8 mouse cellular contexts compared by ENCODE assay signal in genomic region chr2:119018391-119019122, GRCm38 (mm10). TPM values are rescaled to one million over a fixed set of nuclear protein-coding genes. Genes with fewer than 3 reads are reported as not detected.
DNase-seq lines count a peak whose midpoint lies in the region; ATAC-seq and TF ChIP-seq lines count a peak whose summit lies in the region.

No protein-coding gene starts in this region.

- no peak for TF ChIP-seq CTCF in lung, postnatal 0 days (IDR thresholded peaks at IDR 0.05)
- no peak for TF ChIP-seq CTCF in lung, adult 2 months (IDR thresholded peaks at IDR 0.05; ENCODE audit: insufficient read depth, low read length)

- WGBS in lung, postnatal 0 days, result 40% methylated on average over 22 of the region's 22 CpGs
- 56% methylated on average over 22 of the region's 22 CpGs for WGBS in lung, adult 2 months
- WGBS in hindbrain, embryonic 15.5 days, result 48% methylated on average over 22 of the region's 22 CpGs
- WGBS in neural tube, embryonic 14.5 days, result 46% methylated on average over 22 of the region's 22 CpGs

- intact Hi-C loops in gastrocnemius, postnatal 14 days (cut with DNase I; ENCODE audit: low total_unique reads), result no loop called here
- intact Hi-C loops in left cerebral cortex, postnatal 36 days (cut with DNase I), result no loop called here

- peak; percentile 63 for ATAC-seq in lung, postnatal 0 days
- ATAC-seq in hindbrain, embryonic 15.5 days (ENCODE audit: low FRiP score, low read depth), result peak; percentile 75; the same call in 1 of the 2 replicates
- peak; percentile 83 for ATAC-seq in neural tube, embryonic 14.5 days (ENCODE audit: low read depth)

- peaks cover 8% of the 10 kb centered on the region; the same call in 1 of the 2 replicates for H3K36me3 ChIP-seq in lung, postnatal 0 days (ENCODE audit: insufficient read depth, low read length)
- peaks cover 25% of the 10 kb centered on the region for H3K36me3 ChIP-seq in hindbrain, embryonic 15.5 days
- H3K36me3 ChIP-seq in neural tube, embryonic 14.5 days (ENCODE audit: control insufficient read depth, insufficient read depth, low read length), result peaks cover 14% of the 10 kb centered on the region; the same call in 1 of the 2 replicates

- no peak for TF ChIP-seq POLR2A in lung, adult 2 months (IDR thresholded peaks at IDR 0.05; ENCODE audit: borderline replicate concordance, extremely low read depth, low read depth, low read length)

- no peak overlapping the region for H3K4me2 ChIP-seq in lung, postnatal 0 days (replicated peaks; ENCODE audit: low read depth, low read length)
- H3K4me2 ChIP-seq in hindbrain, embryonic 15.5 days, result peak overlapping the region; percentile 35
- H3K4me2 ChIP-seq in neural tube, embryonic 14.5 days (ENCODE audit: low read depth, low read length), result peak overlapping the region; percentile 22; the same call in 1 of the 2 replicates

- no peak overlapping the region for H3K4me3 ChIP-seq in lung, postnatal 0 days (ENCODE audit: low read depth, low read length)
- no peak overlapping the region for H3K4me3 ChIP-seq in lung, adult 2 months (replicated peaks; ENCODE audit: extremely low read depth, low read depth, low read length)
- H3K4me3 ChIP-seq in hindbrain, embryonic 15.5 days, result 0 out of 2 replicates have a peak overlapping the region, but pooled peaks have one; percentile 2
- H3K4me3 ChIP-seq in neural tube, embryonic 14.5 days (ENCODE audit: low read depth, low read length), result no peak overlapping the region

- no peaks in the 10 kb centered on the region for H3K27me3 ChIP-seq in lung, postnatal 0 days (replicated peaks; ENCODE audit: insufficient read depth, low read length)
- H3K27me3 ChIP-seq in hindbrain, embryonic 15.5 days, result no peaks in the 10 kb centered on the region
- no peaks in the 10 kb centered on the region for H3K27me3 ChIP-seq in neural tube, embryonic 14.5 days (ENCODE audit: control insufficient read depth, insufficient read depth, low read length)

- H3K9ac ChIP-seq in lung, postnatal 0 days (replicated peaks; ENCODE audit: low read depth), result no peak overlapping the region
- no peak overlapping the region for H3K9ac ChIP-seq in hindbrain, embryonic 15.5 days
- no peak overlapping the region for H3K9ac ChIP-seq in neural tube, embryonic 14.5 days (replicated peaks; ENCODE audit: low read depth, low read length)

- peak; percentile 37 for DNase-seq in lung, postnatal 0 days (ENCODE audit: low spot score)
- no peak for DNase-seq in lung, adult 2 months
- DNase-seq in gastrocnemius, postnatal 14 days, result peak; percentile 77
- no peak for DNase-seq in ovary, postnatal 14 days (ENCODE audit: low spot score)
- DNase-seq in left cerebral cortex, postnatal 36 days (ENCODE audit: low spot score in 2 of 2), result no peak
- DNase-seq in right cerebral cortex, postnatal 36 days (ENCODE audit: low spot score in 2 of 2), result no peak

- H3K27ac ChIP-seq in lung, postnatal 0 days (ENCODE audit: low read length), result peak overlapping the region; percentile 51; the same call in 1 of the 2 replicates
- peak overlapping the region; percentile 62 for H3K27ac ChIP-seq in hindbrain, embryonic 15.5 days (replicated peaks)
- H3K27ac ChIP-seq in neural tube, embryonic 14.5 days (ENCODE audit: low read depth, low read length), result peak overlapping the region; percentile 61

- no peak for TF ChIP-seq EP300 in lung, postnatal 0 days (IDR thresholded peaks at IDR 0.05)

- H3K9me3 ChIP-seq in lung, postnatal 0 days (ENCODE audit: low read length), result no peaks in the 10 kb centered on the region
- no peaks in the 10 kb centered on the region for H3K9me3 ChIP-seq in hindbrain, embryonic 15.5 days
- H3K9me3 ChIP-seq in neural tube, embryonic 14.5 days (ENCODE audit: control insufficient read depth, low read length), result no peaks in the 10 kb centered on the region

- H3K4me1 ChIP-seq in lung, postnatal 0 days (ENCODE audit: insufficient read depth, low read depth, low read length), result no peaks in the 10 kb centered on the region
- peaks cover 3% of the 10 kb centered on the region; the same call in 1 of the 2 replicates for H3K4me1 ChIP-seq in lung, adult 2 months (ENCODE audit: control insufficient read depth, insufficient read depth, low read length)
- peaks cover 11% of the 10 kb centered on the region for H3K4me1 ChIP-seq in hindbrain, embryonic 15.5 days (replicated peaks)
- peaks cover 5% of the 10 kb centered on the region for H3K4me1 ChIP-seq in neural tube, embryonic 14.5 days (ENCODE audit: control insufficient read depth, insufficient read depth, low read length)

RNA-seq across cellular contexts. Expression of gene Ccdc32, which starts 10.6 kb away (rescaled TPM):
- 23.2 and 25.3 TPM in 2 replicates for polyA plus RNA-seq in lung, postnatal 0 days (2015; fragmentation: Nextera tagmentation; extraction: Ambion mirVana)
- polyA plus RNA-seq in lung, adult 2 months (2012; rRNA removed), result 5.8 and 7.5 TPM in 2 replicates
- 1 to 10 TPM; 5.6 to 6.2 TPM for total RNA-seq in gastrocnemius, postnatal 14 days (2021)
- polyA plus RNA-seq in hindbrain, embryonic 15.5 days (2015; fragmentation: Nextera tagmentation; extraction: Ambion mirVana), result 37.0 and 39.0 TPM in 2 replicates
- 36.3 and 38.5 TPM in 2 replicates for polyA plus RNA-seq in neural tube, embryonic 14.5 days (2014; fragmentation: Nextera tagmentation; extraction: Ambion mirVana)
- 10 to 100 TPM; 50.2 to 52.7 TPM for total RNA-seq in left cerebral cortex, postnatal 36 days (2021)

RNA-seq across cellular contexts. Expression of gene Rpusd2, which starts 16.0 kb away (rescaled TPM):
- polyA plus RNA-seq in lung, postnatal 0 days (2015; fragmentation: Nextera tagmentation; extraction: Ambion mirVana), result 1.1 and 1.3 TPM in 2 replicates
- 3.2 and 3.5 TPM in 2 replicates for polyA plus RNA-seq in lung, adult 2 months (2012; rRNA removed)
- 1 to 10 TPM; 2.7 to 3.5 TPM for total RNA-seq in gastrocnemius, postnatal 14 days (2021)
- polyA plus RNA-seq in hindbrain, embryonic 15.5 days (2015; fragmentation: Nextera tagmentation; extraction: Ambion mirVana), result 3.7 and 4.8 TPM in 2 replicates
- polyA plus RNA-seq in neural tube, embryonic 14.5 days (2014; fragmentation: Nextera tagmentation; extraction: Ambion mirVana), result 4.1 and 4.4 TPM in 2 replicates
- 1 to 10 TPM; 8.0 to 8.4 TPM for total RNA-seq in left cerebral cortex, postnatal 36 days (2021)

RNA-seq across cellular contexts. Expression of gene Knl1, which starts 28.4 kb away (rescaled TPM):
- 3.0 and 4.4 TPM in 2 replicates for polyA plus RNA-seq in lung, postnatal 0 days (2015; fragmentation: Nextera tagmentation; extraction: Ambion mirVana)
- polyA plus RNA-seq in lung, adult 2 months (2012; rRNA removed), result 0.03 and 0.12 TPM in 2 replicates
- total RNA-seq in gastrocnemius, postnatal 14 days (2021), result 1 to 10 TPM; 2.2 to 2.3 TPM
- polyA plus RNA-seq in hindbrain, embryonic 15.5 days (2015; fragmentation: Nextera tagmentation; extraction: Ambion mirVana), result 10.3 and 11.8 TPM in 2 replicates
- 2.9 and 4.9 TPM in 2 replicates for polyA plus RNA-seq in neural tube, embryonic 14.5 days (2014; fragmentation: Nextera tagmentation; extraction: Ambion mirVana)
- total RNA-seq in left cerebral cortex, postnatal 36 days (2021), result 1 to 10 TPM in 1 of 2 experiments, under 1 TPM in 1; 0.16 to 1.2 TPM

Comparison
In these comparisons a context has a peak if more than half of its experiments do, and no peak if none do; other contexts are left out.
1. DNase-seq: peak in lung, postnatal 0 days (single experiment) and gastrocnemius, postnatal 14 days (single experiment); none in lung, adult 2 months (single experiment), ovary, postnatal 14 days (single experiment), left cerebral cortex, postnatal 36 days (0 of 2) and right cerebral cortex, postnatal 36 days (0 of 2).
2. Peak in every context shown above with its lines, with median percentiles within 50 percentile points of each other: ATAC-seq and H3K27ac ChIP-seq.